Comparison of ENCODE assay signal across 1 mouse cellular context in the genomic region with DNA sequence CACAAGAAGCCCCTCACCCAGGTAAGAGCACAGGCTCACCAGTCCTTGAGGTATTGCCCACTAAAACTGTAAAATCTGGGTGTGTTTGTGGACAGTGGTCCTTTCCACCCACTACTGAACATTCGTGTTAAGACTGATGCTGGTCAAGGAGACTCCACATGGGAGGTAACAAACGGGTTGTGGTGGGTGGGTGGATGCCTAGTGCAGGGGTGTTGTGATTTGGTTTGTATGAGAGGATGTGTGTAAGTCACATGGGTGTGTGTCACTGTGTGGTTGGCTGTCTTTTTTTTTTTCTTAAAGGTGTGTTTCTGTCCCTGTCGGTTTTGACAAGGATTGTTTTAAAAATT.
TF ChIP-seq lines count a peak whose summit lies in the region.

No protein-coding gene starts in this region.

TF ChIP-seq in CH12.LX, 34 proteins besides CTCF, POLR2A, EP300 and RAD21:
- 0 out of 2 replicates have a peak, but pooled peaks have one; percentile 13 for TF ChIP-seq USF1 (IDR thresholded peaks at IDR 0.05; ENCODE audit: low read depth, low read length)
- TF ChIP-seq MYC (IDR thresholded peaks at IDR 0.05; ENCODE audit: low read depth, low read length) = no peak
- no peak for TF ChIP-seq KAT2A (IDR thresholded peaks at IDR 0.05; ENCODE audit: insufficient replicate concordance, low read length)
- TF ChIP-seq MAX (IDR thresholded peaks at IDR 0.05; ENCODE audit: low read length) = 0 out of 2 replicates have a peak, but pooled peaks have one; percentile 30
- peak; percentile 67 for TF ChIP-seq ZNF384 (IDR thresholded peaks at IDR 0.05; ENCODE audit: low read depth, low read length)
- TF ChIP-seq E2F4 (IDR thresholded peaks at IDR 0.05; ENCODE audit: insufficient replicate concordance, low read depth, low read length) = no peak
- no peak for TF ChIP-seq BHLHE40 (IDR thresholded peaks at IDR 0.05; ENCODE audit: low read depth, low read length)
- TF ChIP-seq SIN3A (IDR thresholded peaks at IDR 0.05; ENCODE audit: low read length) = no peak
- no peak for TF ChIP-seq HCFC1 (IDR thresholded peaks at IDR 0.05; ENCODE audit: low read depth, low read length)
- no peak for TF ChIP-seq MAFK (IDR thresholded peaks at IDR 0.05; ENCODE audit: insufficient replicate concordance, low read length)
- TF ChIP-seq ZMIZ1 (IDR thresholded peaks at IDR 0.05; ENCODE audit: low read depth, low read length) = no peak
- TF ChIP-seq ELF1 (IDR thresholded peaks at IDR 0.05; ENCODE audit: low read depth, low read length) = no peak
- TF ChIP-seq USF2 (conservative IDR thresholded peaks at IDR 0.05; ENCODE audit: low read depth, low read length) = peak; percentile 6; the same call in 1 of the 2 replicates
- TF ChIP-seq SMC3 (IDR thresholded peaks at IDR 0.05; ENCODE audit: low read depth, low read length) = no peak
- TF ChIP-seq NELFE (IDR thresholded peaks at IDR 0.05; ENCODE audit: low read depth, low read length) = no peak
- peak; percentile 43 for TF ChIP-seq MXI1 (IDR thresholded peaks at IDR 0.05; ENCODE audit: low read depth, low read length)
- TF ChIP-seq PAX5 (IDR thresholded peaks at IDR 0.05; ENCODE audit: low read length) = no peak
- TF ChIP-seq RCOR1 (conservative IDR thresholded peaks at IDR 0.05; ENCODE audit: low read depth, low read length) = no peak
